Mouse (Mus musculus) cortical plate, adult 2 months (tissue): ENCODE measurements around the gene 4933415F23Rik.
"Not testable (repeated sequence)": the region's sequence is repeated elsewhere in the genome, so short reads cannot be mapped to it uniquely, and the experiment has no call there.

Experiments
- CTCF ChIP-seq: fragments of 200-500 bp; IDR thresholded peaks from 2 replicates; pipeline ENCODE4 v1.5.1; 2011; ENCODE audit warnings: mild to moderate bottlenecking, control low read depth, low read length; ENCODE audit not compliant: insufficient read depth; ENCODE audit errors: extremely low read depth
- POLR2A ChIP-seq: fragments of 200-500 bp; IDR thresholded peaks from 2 replicates; pipeline ENCODE4 v1.6.1; 2011; ENCODE audit warnings: mild to moderate bottlenecking, low read length, control low read depth; ENCODE audit not compliant: insufficient read depth; ENCODE audit errors: extremely low read depth

DNA sequence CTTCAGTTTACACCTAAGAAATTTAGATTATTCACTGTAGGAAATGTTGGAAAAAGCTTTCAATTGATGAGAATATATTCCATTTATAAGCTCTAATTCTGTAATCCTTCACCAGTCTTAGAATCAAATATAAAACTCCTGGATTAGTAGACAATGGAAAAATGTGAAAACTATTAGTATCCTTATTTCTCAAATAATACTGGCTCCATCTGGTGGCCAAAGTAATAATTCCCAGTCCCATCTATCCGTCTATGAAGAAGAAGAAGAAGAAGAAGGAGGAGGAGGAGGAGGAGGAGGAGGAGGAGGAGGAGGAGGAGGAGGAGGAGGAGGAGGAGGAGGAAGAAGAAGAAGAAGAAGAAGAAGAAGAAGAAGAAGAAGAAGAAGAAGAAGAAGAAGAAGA lies 38.5 kb upstream of the 4933415F23Rik start:
- not testable (repeated sequence) for TF ChIP-seq CTCF, POLR2A
